Mouse (Mus musculus) spleen, adult 2 months (tissue): ENCODE data around the gene Cdk13. TPM values are rescaled to one million over a fixed set of nuclear protein-coding genes. Genes with fewer than 3 reads are reported as not detected.

Experiments used
- DNase-seq, 2 experiments: peaks; one replicate each; pipeline versions ENCODE4 v3.0.0 to v3.0.0-alpha.2; 2012 to 2021; ENCODE audit warnings: low spot score in 2 of 2, low read depth in 1 of 2
- H3K27ac ChIP-seq: fragments of 200-500 bp; 2 replicates; pipeline ENCODE4 v1.5.1; 2012; ENCODE audit warnings: low read length, inconsistent platforms; ENCODE audit not compliant: insufficient read depth
- H3K27me3 ChIP-seq: fragments of 200-500 bp; 2 replicates; pipeline ENCODE4 v1.6.1; 2012; ENCODE audit warnings: mild to moderate bottlenecking, moderate library complexity, low read length, inconsistent platforms; ENCODE audit not compliant: control insufficient read depth, insufficient read depth
- H3K36me3 ChIP-seq: fragments of 200-500 bp; 2 replicates; pipeline ENCODE4 v1.6.1; 2012; ENCODE audit warnings: mild to moderate bottlenecking, low read length, inconsistent platforms; ENCODE audit not compliant: control insufficient read depth, insufficient read depth
- H3K4me1 ChIP-seq: fragments of 200-500 bp; 2 replicates; pipeline ENCODE4 v1.6.1; 2011; ENCODE audit warnings: inconsistent platforms; ENCODE audit not compliant: control insufficient read depth, insufficient read depth, insufficient read length
- H3K4me3 ChIP-seq: fragments of 200-500 bp; 2 replicates; pipeline ENCODE4 v1.5.1; 2011; ENCODE audit warnings: mild to moderate bottlenecking, inconsistent platforms; ENCODE audit not compliant: insufficient read depth, insufficient read length; ENCODE audit errors: extremely low read depth
- CTCF ChIP-seq: fragments of 200-500 bp; IDR thresholded peaks from 2 replicates; pipeline ENCODE4 v1.5.1; 2011; ENCODE audit warnings: mild to moderate bottlenecking, inconsistent platforms; ENCODE audit not compliant: insufficient read depth, insufficient read length, insufficient replicate concordance; ENCODE audit errors: extremely low read depth
- POLR2A ChIP-seq: fragments of 200-500 bp; IDR thresholded peaks from 2 replicates; pipeline ENCODE4 v1.6.1; 2011; ENCODE audit warnings: low read depth, low read length, inconsistent platforms
- WGBS: fragments of 180-500 bp; shearing (Covaris S2); methylation state at CpG from one replicate; pipeline ENCODE4 v1.1.7; 2018; 5-methylcytosine and 5-hydroxymethylcytosine counted together
- polyA plus RNA-seq: library from polyadenylated mRNA; depleted of rRNA; stranded (reverse); fragments of >200 nt; gene quantifications from 2 replicates; pipeline ENCODE4 v1.2.3, GENCODE M21; 2012; rRNA removed

The Cdk13 gene
- polyA plus RNA-seq, 1 experiment, result 43.8 TPM

DNA sequence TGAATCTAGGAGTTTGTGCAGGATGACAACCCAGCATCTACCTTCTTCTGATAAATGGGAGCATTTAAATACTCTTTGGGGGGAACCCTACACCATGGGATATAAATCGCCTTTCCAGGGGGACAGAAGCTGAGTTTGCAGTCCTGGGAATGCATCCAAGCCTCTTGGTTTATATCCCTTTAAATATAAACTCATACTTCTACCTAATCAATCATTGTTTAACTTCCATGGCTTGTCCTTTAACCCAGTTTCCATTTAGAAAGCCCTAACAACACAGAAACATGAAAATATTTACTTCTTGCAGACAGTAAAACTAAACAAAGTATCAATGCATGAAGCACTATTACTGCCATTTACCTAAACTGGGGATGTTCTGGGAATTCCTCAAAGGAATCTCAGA, 113.5 kb downstream of the Cdk13 start:
- WGBS, result 82% methylated on average over 1 of the region's 1 CpGs
- no peaks in the 10 kb centered on the region for H3K27me3 ChIP-seq
- no peaks in the 10 kb centered on the region for H3K4me1 ChIP-seq
- H3K27ac ChIP-seq, result no peak overlapping the region
- TF ChIP-seq POLR2A (no peak), CTCF (no peak)
- no peak overlapping the region for H3K4me3 ChIP-seq
- DNase-seq, result no peak
- H3K36me3 ChIP-seq, result no peaks in the 10 kb centered on the region

DNA sequence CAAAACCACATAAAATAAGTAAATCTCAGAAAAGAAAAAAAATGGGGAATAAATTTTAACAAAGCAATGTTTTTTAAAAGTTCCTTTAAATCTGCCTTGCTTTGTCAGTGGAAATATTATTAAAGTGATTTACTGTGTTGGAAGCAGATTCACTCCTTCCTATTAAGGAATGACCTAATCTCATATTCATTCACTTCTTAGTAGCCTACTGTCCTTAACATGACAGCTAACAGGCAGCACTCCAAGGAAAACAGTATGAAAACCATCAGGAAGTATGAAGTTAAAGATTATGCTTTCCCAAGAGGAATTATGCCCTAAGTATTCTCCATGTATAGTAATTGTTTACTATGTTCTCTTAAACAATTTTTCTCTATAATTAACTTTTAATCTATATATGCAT, 114.2 kb downstream of the Cdk13 start:
- Histone ChIP-seq H3K36me3 (no peaks in the 10 kb centered on the region), H3K27me3 (no peaks in the 10 kb centered on the region), H3K4me1 (no peaks in the 10 kb centered on the region), H3K4me3 (no peak overlapping the region), H3K27ac (no peak overlapping the region)
- DNase-seq, result no peak
- TF ChIP-seq CTCF (no peak), POLR2A (no peak)

GRCm38 (mm10) chr13:17689461-17689860, 115.4 kb downstream of the Cdk13 start:
- no peaks in the 10 kb centered on the region for H3K36me3 ChIP-seq
- TF ChIP-seq POLR2A, result no peak
- no peak for TF ChIP-seq CTCF
- no peaks in the 10 kb centered on the region for H3K4me1 ChIP-seq
- DNase-seq, result no peak
- H3K27ac ChIP-seq, result no peak overlapping the region
- H3K4me3 ChIP-seq, result no peak overlapping the region
- no peaks in the 10 kb centered on the region for H3K27me3 ChIP-seq

- Histone ChIP-seq H3K4me3 (no peak overlapping the region), H3K27me3 (no peaks in the 10 kb centered on the region), H3K4me1 (no peaks in the 10 kb centered on the region), H3K27ac (no peak overlapping the region), H3K36me3 (no peaks in the 10 kb centered on the region)
- TF ChIP-seq CTCF (no peak), POLR2A (no peak)
- 79% methylated on average over 1 of the region's 1 CpGs for WGBS
- no peak for DNase-seq
Measured at GRCm38 (mm10) chr13:17671122-17671521, 133.8 kb downstream of the Cdk13 start.

GRCm38 (mm10) chr13:17667380-17667779, 137.5 kb downstream of the Cdk13 start:
- WGBS, result 96% methylated on average over 1 of the region's 1 CpGs
- Histone ChIP-seq H3K36me3 (no peaks in the 10 kb centered on the region), H3K4me1 (no peaks in the 10 kb centered on the region), H3K27ac (no peak overlapping the region), H3K27me3 (no peaks in the 10 kb centered on the region), H3K4me3 (no peak overlapping the region)
- no peak for TF ChIP-seq CTCF
- no peak for TF ChIP-seq POLR2A
- no peak for DNase-seq

Other genes with a start within 250 kb of the Cdk13 start
- 8.0 and 14.5 TPM in 2 replicates for gene Mplkip, start 109.9 kb downstream of the Cdk13 start, polyA plus RNA-seq
- gene Sugct, start 109.5 kb downstream of the Cdk13 start, polyA plus RNA-seq, result 0.18 and 0.34 TPM in 2 replicates
- 6.9 and 7.0 TPM in 2 replicates for gene Rala, start 139.1 kb upstream of the Cdk13 start, polyA plus RNA-seq
- gene Yae1d1, start 188.3 kb upstream of the Cdk13 start, polyA plus RNA-seq, result 2.3 and 2.7 TPM in 2 replicates